Mouse (Mus musculus) olfactory bulb, adult 2 months (tissue): ENCODE measurements around the gene Gm5134.

ENCODE experiments used
- CTCF ChIP-seq: fragments of 200-500 bp; IDR thresholded peaks from 2 replicates; pipeline ENCODE4 v1.5.1; 2012; ENCODE audit warnings: low read depth, mild to moderate bottlenecking, low read length, moderate library complexity; ENCODE audit not compliant: insufficient read depth
- POLR2A ChIP-seq: fragments of 200-500 bp; IDR thresholded peaks from 2 replicates; pipeline ENCODE4 v1.6.1; 2012; ENCODE audit warnings: mild to moderate bottlenecking, low read depth, low read length, moderate library complexity; ENCODE audit not compliant: insufficient read depth

GRCm38 (mm10) chr10:76012922-76013321 is 58.6 kb downstream of the Gm5134 start:
- TF ChIP-seq CTCF (no peak), POLR2A (no peak)
